Mouse (Mus musculus): Measurements from ENCODE around the gene Apoh. TPM values are rescaled to one million over a fixed set of nuclear protein-coding genes. Genes with fewer than 3 reads are reported as not detected.

The Apoh gene
- polyA plus RNA-seq, 1 experiment from 2014 or later: not detected

DNA sequence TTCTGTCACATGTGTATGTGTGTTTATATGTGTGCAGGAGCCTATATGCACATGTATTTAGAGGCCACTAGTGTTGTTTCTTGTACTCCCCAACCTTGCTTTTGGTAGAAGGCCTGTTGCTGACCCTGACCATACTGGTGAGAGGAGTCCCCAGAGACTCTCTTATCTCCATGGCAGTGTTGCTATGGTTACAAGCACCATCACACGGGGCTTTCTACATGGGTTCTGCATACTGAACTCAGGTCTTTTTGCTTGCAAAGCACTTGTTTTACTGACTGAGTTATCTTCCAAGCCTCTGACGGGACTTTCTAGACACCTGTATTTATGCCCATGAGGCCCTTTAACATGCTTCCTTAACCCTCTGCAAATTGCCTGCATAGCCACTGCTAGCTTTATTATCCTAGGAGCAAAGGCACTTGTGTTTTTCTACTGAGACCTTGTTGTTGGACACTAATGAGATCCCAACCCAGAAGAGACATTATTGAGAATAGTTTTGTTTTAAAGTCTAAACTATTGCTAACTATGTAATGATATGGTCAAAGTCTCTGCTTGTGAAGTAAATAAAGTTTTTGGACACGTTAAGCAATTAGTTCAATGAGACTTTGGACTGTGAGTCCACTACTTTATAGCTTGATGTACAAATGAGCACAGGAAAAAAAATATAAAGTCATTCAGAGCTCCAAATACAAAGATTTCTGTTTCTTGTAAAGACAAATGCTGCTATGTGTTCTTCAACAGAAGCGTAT lies 41.9 kb downstream of the Apoh start:
- WGBS: 51% methylated on average over 4 of the region's 4 CpGs
- no peak for ATAC-seq (ENCODE audit: low read depth)
- H3K4me3 ChIP-seq (ENCODE audit: low read depth, low read length): no peak overlapping the region
- no peaks in the 10 kb centered on the region for H3K36me3 ChIP-seq (ENCODE audit: control insufficient read depth, insufficient read depth, low read length)
- no peak overlapping the region for H3K9ac ChIP-seq (replicated peaks; ENCODE audit: low read depth, low read length)
- H3K27me3 ChIP-seq (ENCODE audit: control insufficient read depth, insufficient read depth, low read length): no peaks in the 10 kb centered on the region
- no peak overlapping the region for H3K4me2 ChIP-seq (ENCODE audit: low read depth, low read length)
- no peaks in the 10 kb centered on the region for H3K9me3 ChIP-seq (ENCODE audit: control insufficient read depth, low read length)
- H3K27ac ChIP-seq (ENCODE audit: low read depth, low read length): no peak overlapping the region
- no peaks in the 10 kb centered on the region for H3K4me1 ChIP-seq (ENCODE audit: control insufficient read depth, insufficient read depth, low read length)

DNA sequence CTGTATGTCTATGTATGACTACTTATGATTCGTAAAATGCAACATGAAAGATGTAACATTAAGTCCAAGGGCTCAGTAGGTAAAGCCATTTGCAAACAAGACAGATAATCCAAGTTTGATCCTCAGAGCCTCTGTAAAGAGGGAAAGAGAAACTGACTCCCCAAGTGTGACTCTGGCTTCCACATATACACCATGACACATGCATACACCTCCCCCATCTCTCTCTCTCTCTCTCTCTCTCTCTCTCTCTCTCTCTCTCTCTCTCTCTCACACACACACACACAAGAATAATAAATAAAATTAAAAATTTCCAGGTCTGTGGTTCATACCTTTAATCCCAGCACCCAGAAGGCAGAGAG lies 42.5 kb downstream of the Apoh start:
- H3K9ac ChIP-seq (replicated peaks; ENCODE audit: low read depth, low read length): no peak overlapping the region
- H3K27ac ChIP-seq (ENCODE audit: low read depth, low read length): no peak overlapping the region
- 95% methylated on average over 1 of the region's 1 CpGs for WGBS
- no peaks in the 10 kb centered on the region for H3K4me1 ChIP-seq (ENCODE audit: control insufficient read depth, insufficient read depth, low read length)
- H3K4me3 ChIP-seq (ENCODE audit: low read depth, low read length): no peak overlapping the region
- no peaks in the 10 kb centered on the region for H3K9me3 ChIP-seq (ENCODE audit: control insufficient read depth, low read length)
- no peaks in the 10 kb centered on the region for H3K36me3 ChIP-seq (ENCODE audit: control insufficient read depth, insufficient read depth, low read length)
- ATAC-seq (ENCODE audit: low read depth): no peak
- no peaks in the 10 kb centered on the region for H3K27me3 ChIP-seq (ENCODE audit: control insufficient read depth, insufficient read depth, low read length)
- no peak overlapping the region for H3K4me2 ChIP-seq (ENCODE audit: low read depth, low read length)

DNA sequence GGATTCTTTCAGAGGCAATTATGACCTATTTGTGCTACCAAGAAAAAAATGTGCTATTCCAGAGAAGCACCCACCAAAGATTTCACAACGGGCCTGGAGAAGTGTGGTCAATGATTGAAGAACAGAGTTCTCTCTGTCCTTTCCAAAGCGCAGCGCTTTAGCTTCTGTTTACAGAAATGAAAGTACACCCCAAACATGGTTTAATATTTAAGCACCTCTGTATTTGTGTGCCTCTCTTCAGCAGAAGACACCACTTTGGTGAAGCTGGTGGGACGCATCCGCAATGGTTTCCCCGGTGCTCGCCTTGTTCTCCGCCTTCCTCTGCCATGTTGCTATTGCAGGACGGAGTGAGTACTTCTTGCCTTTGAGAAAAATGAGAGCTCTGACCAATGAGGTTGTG lies 51.9 kb downstream of the Apoh start:
- Histone ChIP-seq H3K9me3 (ENCODE audit: control insufficient read depth, low read length) (no peaks in the 10 kb centered on the region), H3K9ac (replicated peaks; ENCODE audit: low read depth, low read length) (no peak overlapping the region), H3K4me3 (ENCODE audit: low read depth, low read length) (no peak overlapping the region), H3K27ac (ENCODE audit: low read depth, low read length) (no peak overlapping the region), H3K36me3 (ENCODE audit: control insufficient read depth, insufficient read depth, low read length) (no peaks in the 10 kb centered on the region), H3K4me2 (ENCODE audit: low read depth, low read length) (no peak overlapping the region), H3K27me3 (ENCODE audit: control insufficient read depth, insufficient read depth, low read length) (no peaks in the 10 kb centered on the region), H3K4me1 (ENCODE audit: control insufficient read depth, insufficient read depth, low read length) (no peaks in the 10 kb centered on the region)
- ATAC-seq (ENCODE audit: low read depth): no peak
- 96% methylated on average over 9 of the region's 9 CpGs for WGBS

DNA sequence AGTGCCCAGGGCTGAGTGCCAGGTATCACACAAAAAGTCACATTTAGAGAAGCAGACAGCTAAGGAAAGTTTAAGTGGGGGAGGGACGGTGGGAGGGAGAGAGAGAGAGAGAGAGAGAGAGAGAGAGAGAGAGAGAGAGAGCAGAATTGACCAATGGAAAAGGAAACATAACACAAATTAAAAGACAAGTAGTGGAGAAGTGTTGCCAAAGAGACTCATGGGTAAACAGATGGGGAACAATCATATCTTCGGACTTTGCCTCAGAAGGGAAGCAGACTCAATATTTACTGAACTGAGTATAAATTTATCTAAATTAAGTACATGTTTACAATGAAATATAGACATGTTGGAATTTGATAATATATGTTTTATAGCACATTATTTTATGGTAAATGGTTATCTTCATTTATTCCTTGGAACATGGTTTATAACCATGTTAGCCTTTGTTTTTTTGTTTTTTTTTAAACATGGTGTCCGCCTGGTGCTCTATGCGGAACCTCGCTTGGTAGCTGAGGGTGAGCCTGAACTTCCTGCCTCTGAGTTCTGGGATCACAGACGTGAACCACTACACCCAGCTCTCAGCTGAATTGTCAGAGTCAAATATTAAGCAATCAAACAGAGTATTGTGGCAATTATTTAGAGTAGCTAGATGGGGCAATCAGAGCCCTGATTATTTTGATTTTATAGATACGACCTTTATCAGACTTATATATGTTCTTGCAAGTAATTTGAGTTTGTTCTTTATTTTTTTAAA lies 53.1 kb downstream of the Apoh start:
- Histone ChIP-seq H3K4me1 (ENCODE audit: control insufficient read depth, insufficient read depth, low read length) (no peaks in the 10 kb centered on the region), H3K4me3 (ENCODE audit: low read depth, low read length) (no peak overlapping the region), H3K9me3 (ENCODE audit: control insufficient read depth, low read length) (no peaks in the 10 kb centered on the region), H3K4me2 (ENCODE audit: low read depth, low read length) (no peak overlapping the region), H3K27me3 (ENCODE audit: control insufficient read depth, insufficient read depth, low read length) (no peaks in the 10 kb centered on the region), H3K36me3 (ENCODE audit: control insufficient read depth, insufficient read depth, low read length) (no peaks in the 10 kb centered on the region), H3K9ac (replicated peaks; ENCODE audit: low read depth, low read length) (no peak overlapping the region), H3K27ac (ENCODE audit: low read depth, low read length) (no peak overlapping the region)
- ATAC-seq (ENCODE audit: low read depth): no peak
- WGBS: 90% methylated on average over 7 of the region's 7 CpGs

DNA sequence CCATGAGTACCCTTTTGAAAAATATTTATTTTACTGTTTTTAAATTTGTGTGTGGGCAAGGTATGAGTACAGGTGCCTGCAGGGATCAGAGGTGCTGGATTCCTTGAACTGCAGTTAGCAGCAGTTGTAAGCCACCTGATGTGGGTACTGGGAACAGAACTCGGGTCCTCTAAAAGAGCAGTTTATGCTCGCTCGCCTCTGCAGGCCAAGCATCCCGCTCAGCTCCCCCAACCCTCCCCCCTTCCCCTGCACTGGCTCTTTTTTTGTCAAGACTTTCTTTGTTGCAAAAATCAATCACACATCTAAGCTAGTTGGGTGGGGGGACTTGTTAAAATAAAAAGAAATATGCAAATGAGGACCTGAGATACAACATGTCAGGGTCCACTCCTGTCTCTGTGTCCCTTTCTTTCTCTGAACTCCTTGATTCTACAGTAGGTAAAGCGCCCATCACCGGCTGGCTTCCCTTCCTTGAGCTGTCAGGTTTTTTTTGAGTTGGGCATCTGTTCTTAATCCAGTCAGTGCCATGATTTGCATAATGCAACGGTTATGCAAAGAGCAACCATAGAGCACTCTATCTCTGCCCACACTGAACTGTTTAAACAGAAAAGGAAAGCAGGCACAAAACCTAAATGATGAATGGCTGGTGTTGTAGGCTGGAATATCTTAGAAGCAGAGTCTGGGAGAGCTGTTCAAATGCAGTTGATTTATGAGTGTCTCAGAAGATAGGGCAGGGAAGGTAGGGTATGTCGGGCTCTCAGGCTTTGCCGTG lies 66.9 kb downstream of the Apoh start:
- no peak overlapping the region for H3K4me2 ChIP-seq (ENCODE audit: low read depth, low read length)
- H3K27me3 ChIP-seq (ENCODE audit: control insufficient read depth, insufficient read depth, low read length): no peaks in the 10 kb centered on the region
- WGBS: 47% methylated on average over 7 of the region's 9 CpGs
- no peak overlapping the region for H3K4me3 ChIP-seq (ENCODE audit: low read depth, low read length)
- H3K4me1 ChIP-seq (ENCODE audit: control insufficient read depth, insufficient read depth, low read length): no peaks in the 10 kb centered on the region
- ATAC-seq (ENCODE audit: low read depth): no peak
- H3K27ac ChIP-seq (ENCODE audit: low read depth, low read length): no peak overlapping the region
- no peak overlapping the region for H3K9ac ChIP-seq (replicated peaks; ENCODE audit: low read depth, low read length)
- no peaks in the 10 kb centered on the region for H3K9me3 ChIP-seq (ENCODE audit: control insufficient read depth, low read length)
- H3K36me3 ChIP-seq (ENCODE audit: control insufficient read depth, insufficient read depth, low read length): no peaks in the 10 kb centered on the region

DNA sequence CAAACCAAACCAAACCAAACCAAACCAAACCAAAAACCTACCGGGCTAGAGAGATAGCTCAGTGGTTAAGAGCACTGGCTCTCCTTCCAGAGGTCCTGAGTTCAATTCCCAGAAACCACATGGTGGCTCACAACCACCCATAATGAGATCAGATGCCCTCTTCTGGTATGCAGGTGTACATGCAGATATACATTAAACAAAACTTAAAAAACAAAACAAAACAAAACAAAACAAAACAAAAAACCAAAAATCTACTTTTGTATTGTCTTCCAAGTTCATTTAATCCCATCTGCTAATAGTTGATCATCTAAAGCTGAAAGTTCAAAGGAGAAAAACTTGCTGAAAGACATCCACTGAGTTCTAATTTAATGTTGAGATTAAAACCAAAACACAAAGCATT lies 73.2 kb downstream of the Apoh start:
- Histone ChIP-seq H3K36me3 (ENCODE audit: control insufficient read depth, insufficient read depth, low read length) (no peaks in the 10 kb centered on the region), H3K9me3 (ENCODE audit: control insufficient read depth, low read length) (no peaks in the 10 kb centered on the region), H3K9ac (replicated peaks; ENCODE audit: low read depth, low read length) (no peak overlapping the region), H3K27ac (ENCODE audit: low read depth, low read length) (no peak overlapping the region), H3K4me2 (ENCODE audit: low read depth, low read length) (no peak overlapping the region), H3K27me3 (ENCODE audit: control insufficient read depth, insufficient read depth, low read length) (no peaks in the 10 kb centered on the region), H3K4me1 (ENCODE audit: control insufficient read depth, insufficient read depth, low read length) (no peaks in the 10 kb centered on the region), H3K4me3 (ENCODE audit: low read depth, low read length) (no peak overlapping the region)
- ATAC-seq (ENCODE audit: low read depth): no peak
- WGBS: 94% methylated on average over 1 of the region's 1 CpGs

DNA sequence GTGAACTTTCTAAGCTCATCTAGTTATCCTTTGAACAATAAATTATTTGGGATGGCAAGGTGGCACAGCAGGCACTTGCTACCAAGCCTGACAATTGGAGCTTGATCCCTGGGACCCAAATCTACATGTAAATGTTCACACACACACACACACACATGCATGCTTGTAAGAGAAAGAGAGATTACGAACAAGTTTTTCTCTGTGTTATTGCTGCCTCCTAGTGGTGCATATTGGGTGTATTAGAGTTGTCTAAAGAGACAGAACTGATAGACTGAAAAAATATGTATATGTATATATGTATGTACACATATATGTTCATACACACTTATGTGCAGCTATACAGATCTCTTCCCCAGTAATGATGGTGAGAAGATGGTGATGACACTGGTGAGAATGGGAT lies 75.4 kb downstream of the Apoh start:
- H3K36me3 ChIP-seq (ENCODE audit: control insufficient read depth, insufficient read depth, low read length): no peaks in the 10 kb centered on the region
- H3K27me3 ChIP-seq (ENCODE audit: control insufficient read depth, insufficient read depth, low read length): 0 out of 2 replicates have a peak, but pooled peaks cover 2% of the 10 kb centered on the region
- no peaks in the 10 kb centered on the region for H3K9me3 ChIP-seq (ENCODE audit: control insufficient read depth, low read length)
- no peak overlapping the region for H3K27ac ChIP-seq (ENCODE audit: low read depth, low read length)
- ATAC-seq (ENCODE audit: low read depth): peak; percentile 58
- H3K4me3 ChIP-seq (ENCODE audit: low read depth, low read length): no peak overlapping the region
- no peak overlapping the region for H3K4me2 ChIP-seq (ENCODE audit: low read depth, low read length)
- H3K4me1 ChIP-seq (ENCODE audit: control insufficient read depth, insufficient read depth, low read length): 0 out of 2 replicates have a peak, but pooled peaks cover 2% of the 10 kb centered on the region
- no peak overlapping the region for H3K9ac ChIP-seq (replicated peaks; ENCODE audit: low read depth, low read length)
- whole genome bisulfite sequencing: 26% methylated on average over 1 of the region's 1 CpGs

DNA sequence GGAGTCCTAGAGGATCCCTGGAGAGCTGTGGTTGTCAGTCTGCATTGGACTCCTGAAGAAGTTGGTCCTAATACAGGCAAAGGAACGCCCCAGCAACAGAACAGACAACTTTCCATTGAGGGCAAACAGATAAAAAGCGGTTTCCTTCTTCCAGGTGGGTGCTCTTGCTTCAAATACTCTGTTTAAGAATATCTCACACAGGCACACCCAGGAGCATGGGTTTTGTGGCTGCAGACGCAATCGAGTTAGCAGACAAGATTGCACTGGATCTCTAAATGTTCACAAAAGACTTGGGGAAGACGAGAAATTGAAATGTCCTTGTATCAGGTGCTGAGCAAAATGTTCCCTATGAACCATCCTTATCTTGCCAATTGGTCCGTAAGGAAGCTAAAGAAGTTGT lies 76.1 kb downstream of the Apoh start:
- Histone ChIP-seq H3K4me3 (ENCODE audit: low read depth, low read length) (no peak overlapping the region), H3K4me1 (ENCODE audit: control insufficient read depth, insufficient read depth, low read length) (peaks cover 9% of the 10 kb centered on the region; the same call in 1 of the 2 replicates), H3K9me3 (ENCODE audit: control insufficient read depth, low read length) (no peaks in the 10 kb centered on the region), H3K4me2 (ENCODE audit: low read depth, low read length) (no peak overlapping the region), H3K27me3 (ENCODE audit: control insufficient read depth, insufficient read depth, low read length) (0 out of 2 replicates have a peak, but pooled peaks cover 3% of the 10 kb centered on the region), H3K27ac (ENCODE audit: low read depth, low read length) (no peak overlapping the region), H3K9ac (replicated peaks; ENCODE audit: low read depth, low read length) (no peak overlapping the region), H3K36me3 (ENCODE audit: control insufficient read depth, insufficient read depth, low read length) (no peaks in the 10 kb centered on the region)
- ATAC-seq (ENCODE audit: low read depth): no peak
- WGBS: 94% methylated on average over 6 of the region's 6 CpGs

DNA sequence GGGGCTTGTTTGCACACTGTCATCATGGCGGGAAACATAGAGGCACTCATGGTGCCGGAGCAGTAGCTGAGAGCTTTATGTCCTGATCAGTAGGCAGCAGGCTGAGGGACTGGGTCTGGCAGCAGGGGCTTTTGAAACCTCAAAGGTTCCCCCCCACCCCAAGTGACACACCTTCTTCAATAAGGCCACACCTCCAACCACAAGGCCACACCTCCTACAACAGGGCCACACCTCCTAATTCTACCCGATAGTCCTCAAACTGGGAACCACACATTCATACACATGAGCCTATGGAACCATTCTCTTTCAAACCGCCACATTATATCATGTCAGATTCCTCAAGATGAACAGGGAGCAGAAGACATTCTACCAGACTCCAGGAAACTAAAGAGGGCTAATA lies 77.6 kb downstream of the Apoh start:
- H3K9me3 ChIP-seq (ENCODE audit: control insufficient read depth, low read length): no peaks in the 10 kb centered on the region
- WGBS: 79% methylated on average over 4 of the region's 4 CpGs
- no peak for ATAC-seq (ENCODE audit: low read depth)

More for the DNA sequence above, 77.6 kb downstream of the Apoh start:
- Histone ChIP-seq H3K4me2 (ENCODE audit: low read depth, low read length) (no peak overlapping the region), H3K36me3 (ENCODE audit: control insufficient read depth, insufficient read depth, low read length) (no peaks in the 10 kb centered on the region), H3K27ac (ENCODE audit: low read depth, low read length) (no peak overlapping the region), H3K27me3 (ENCODE audit: control insufficient read depth, insufficient read depth, low read length) (0 out of 2 replicates have a peak, but pooled peaks cover 3% of the 10 kb centered on the region), H3K4me1 (ENCODE audit: control insufficient read depth, insufficient read depth, low read length) (peaks cover 11% of the 10 kb centered on the region; the same call in 1 of the 2 replicates), H3K4me3 (ENCODE audit: low read depth, low read length) (no peak overlapping the region), H3K9ac (replicated peaks; ENCODE audit: low read depth, low read length) (no peak overlapping the region)
